Comparison of ENCODE assay signal across 22 mouse cellular contexts in genomic region chr2:148522936-148523335, GRCm38 (mm10).
A peak's percentile ranks its signal among the peaks of the same experiment; 100 is the strongest.
DNase-seq lines count a peak whose midpoint lies in the region; ATAC-seq lines count a peak whose summit lies in the region.
"Had no signal": no experiment of that assay in that cellular context is flagged by ENCODE, and none has a peak within 500 bp of the region (broad histone marks: within the 10 kb centered on the region; RNA-seq: fewer than 3 reads in every experiment).

No protein-coding gene starts in this region.

- H3K4me2 ChIP-seq in embryonic facial prominence, embryonic 14.5 days (ENCODE audit: low read depth, low read length): no peak overlapping the region
- no peak overlapping the region for H3K4me2 ChIP-seq in heart, embryonic 14.5 days (ENCODE audit: low read length)
- H3K4me2 ChIP-seq in lung, embryonic 15.5 days: no peak overlapping the region
- H3K4me2 ChIP-seq: liver, embryonic 11.5 days; midbrain, embryonic 13.5 days had no signal

- ATAC-seq in embryonic facial prominence, embryonic 14.5 days (ENCODE audit: low read depth): no peak
- ATAC-seq in heart, embryonic 14.5 days (ENCODE audit: insufficient number of reproducible peaks, insufficient read depth, low FRiP score, low read depth): peak; percentile 45; the same call in 1 of the 2 replicates
- ATAC-seq in lung, embryonic 15.5 days (ENCODE audit: borderline replicate concordance, extremely low read depth, low FRiP score, low TSS enrichment): peak; percentile 43; the same call in 1 of the 2 replicates
- ATAC-seq: hindbrain, postnatal 0 days; intestine, embryonic 16.5 days; midbrain, embryonic 13.5 days had no signal

- WGBS in embryonic facial prominence, embryonic 14.5 days: 75% methylated on average over 2 of the region's 2 CpGs
- 86% methylated on average over 2 of the region's 2 CpGs for WGBS in embryonic facial prominence, embryonic 10.5 days
- WGBS in heart, embryonic 14.5 days: 67% methylated on average over 2 of the region's 2 CpGs
- WGBS in lung, embryonic 15.5 days: 61% methylated on average over 2 of the region's 2 CpGs

- no peaks in the 10 kb centered on the region for H3K27me3 ChIP-seq in embryonic facial prominence, embryonic 14.5 days (replicated peaks; ENCODE audit: control insufficient read depth, insufficient read depth, low read length)
- H3K27me3 ChIP-seq in embryonic facial prominence, embryonic 10.5 days (replicated peaks; ENCODE audit: low read depth, poor library complexity, severe bottlenecking): no peaks in the 10 kb centered on the region
- no peaks in the 10 kb centered on the region for H3K27me3 ChIP-seq in heart, embryonic 14.5 days (ENCODE audit: control insufficient read depth, insufficient read depth, low read length)
- H3K27me3 ChIP-seq in lung, embryonic 15.5 days: no peaks in the 10 kb centered on the region
- H3K27me3 ChIP-seq: midbrain, embryonic 13.5 days had no signal

- DNase-seq in embryonic facial prominence, embryonic 14.5 days (ENCODE audit: low spot score): peak; percentile 14
- no peak for DNase-seq in embryonic facial prominence, embryonic 10.5 days (ENCODE audit: low spot score)
- no peak for DNase-seq in heart, postnatal 10 days
- DNase-seq in lung, postnatal 4 days: no peak
- no peak for DNase-seq in gastrocnemius, postnatal 4 days (ENCODE audit: low spot score in 2 of 2)
- DNase-seq: adrenal gland, postnatal 10 days; cerebellum, adult 2 months; gastrocnemius, postnatal 36 days; kidney, adult 9 months; kidney, postnatal 14 days; lung, adult 18-20 months; thymus, adult 18-20 months; thymus, postnatal 36 days had no signal

- H3K27ac ChIP-seq in embryonic facial prominence, embryonic 14.5 days (replicated peaks; ENCODE audit: low read depth, low read length): no peak overlapping the region
- no peak overlapping the region for H3K27ac ChIP-seq in embryonic facial prominence, embryonic 10.5 days (replicated peaks)
- no peak overlapping the region for H3K27ac ChIP-seq in heart, embryonic 14.5 days (replicated peaks in 1 of 2; ENCODE audit: control insufficient read depth in 1 of 2, insufficient read depth in 1 of 2, low read depth in 2 of 2, low read length in 2 of 2)
- H3K27ac ChIP-seq in lung, embryonic 15.5 days: peak overlapping the region; percentile 67
- H3K27ac ChIP-seq: forebrain, embryonic 10.5 days; hindbrain, postnatal 0 days; layer of hippocampus, adult 2 months; midbrain, embryonic 13.5 days had no signal

- no peak overlapping the region for H3K9ac ChIP-seq in embryonic facial prominence, embryonic 14.5 days (ENCODE audit: low read depth, low read length)
- no peak overlapping the region for H3K9ac ChIP-seq in heart, embryonic 14.5 days (ENCODE audit: low read length)
- H3K9ac ChIP-seq in lung, embryonic 15.5 days: no peak overlapping the region
- H3K9ac ChIP-seq: midbrain, embryonic 13.5 days had no signal

- peaks cover 18% of the 10 kb centered on the region; the same call in 1 of the 2 replicates for H3K4me1 ChIP-seq in embryonic facial prominence, embryonic 14.5 days (ENCODE audit: control insufficient read depth, insufficient read depth, low read length)
- H3K4me1 ChIP-seq in embryonic facial prominence, embryonic 10.5 days: peaks cover 35% of the 10 kb centered on the region
- peaks cover 5 to 6% of the 10 kb centered on the region in 2 experiments; a peak in 3 of 4 replicates for H3K4me1 ChIP-seq in heart, embryonic 14.5 days (ENCODE audit: control insufficient read depth in 2 of 2, insufficient read depth in 2 of 2, low read length in 2 of 2)
- H3K4me1 ChIP-seq in lung, embryonic 15.5 days: peaks cover 29% of the 10 kb centered on the region
- H3K4me1 ChIP-seq: forebrain, embryonic 10.5 days; midbrain, embryonic 13.5 days had no signal

- H3K4me3 ChIP-seq in embryonic facial prominence, embryonic 14.5 days (ENCODE audit: low read depth, low read length): no peak overlapping the region
- no peak overlapping the region for H3K4me3 ChIP-seq in embryonic facial prominence, embryonic 10.5 days
- no peak overlapping the region for H3K4me3 ChIP-seq in heart, embryonic 14.5 days (ENCODE audit: control insufficient read depth in 1 of 2, insufficient read depth in 1 of 2, low read depth in 1 of 2, low read length in 2 of 2)
- no peak overlapping the region for H3K4me3 ChIP-seq in lung, embryonic 15.5 days
- H3K4me3 ChIP-seq: forebrain, embryonic 10.5 days; layer of hippocampus, adult 2 months; midbrain, embryonic 13.5 days had no signal

- no peaks in the 10 kb centered on the region for H3K36me3 ChIP-seq in embryonic facial prominence, embryonic 14.5 days (ENCODE audit: control insufficient read depth, insufficient read depth, low read length)
- H3K36me3 ChIP-seq in embryonic facial prominence, embryonic 10.5 days (replicated peaks): no peaks in the 10 kb centered on the region
- no peaks in the 10 kb centered on the region for H3K36me3 ChIP-seq in heart, embryonic 14.5 days (ENCODE audit: control insufficient read depth, insufficient read depth, low read length)
- no peaks in the 10 kb centered on the region for H3K36me3 ChIP-seq in lung, embryonic 15.5 days
- H3K36me3 ChIP-seq: forebrain, embryonic 10.5 days; midbrain, embryonic 13.5 days had no signal

- intact Hi-C loops in heart, postnatal 10 days (cut with DNase I): no loop called here

- no peaks in the 10 kb centered on the region for H3K9me3 ChIP-seq in embryonic facial prominence, embryonic 14.5 days (ENCODE audit: control insufficient read depth, low read length)
- H3K9me3 ChIP-seq in embryonic facial prominence, embryonic 10.5 days: no peaks in the 10 kb centered on the region
- no peaks in the 10 kb centered on the region for H3K9me3 ChIP-seq in heart, embryonic 14.5 days (ENCODE audit: control insufficient read depth, low read length)
- H3K9me3 ChIP-seq in lung, embryonic 15.5 days: no peaks in the 10 kb centered on the region
- H3K9me3 ChIP-seq: forebrain, embryonic 10.5 days; megakaryocyte, embryonic 14.5 days; midbrain, embryonic 13.5 days had no signal
